Mouse (Mus musculus) hindbrain, embryonic 14.5 days (tissue): ENCODE data around the gene Gm20594. TPM values are rescaled to one million over a fixed set of nuclear protein-coding genes. Genes with fewer than 3 reads are reported as not detected.

Experiments used
- ATAC-seq: fragments of 200-750 bp; cut with Nextera tagmentation; 2 replicates; pipeline ENCODE4 v1.8.0; 2017; ENCODE audit warnings: moderate number of reproducible peaks, mild to moderate bottlenecking, moderate TSS enrichment, moderate library complexity; ENCODE audit not compliant: low FRiP score
- DNase-seq: peaks from one replicate; pipeline ENCODE4 v3.0.0-alpha.2; 2015; ENCODE audit warnings: low spot score
- H3K27ac ChIP-seq: fragments of 300-500 bp; sonication (generic); 2 replicates; pipeline ENCODE4 v1.5.1; 2014; ENCODE audit warnings: mild to moderate bottlenecking, moderate library complexity
- H3K27me3 ChIP-seq: fragments of 300-500 bp; sonication (generic); 2 replicates; pipeline ENCODE4 v1.6.1; 2014; ENCODE audit warnings: mild to moderate bottlenecking, low read length, mixed read lengths; ENCODE audit not compliant: control insufficient read depth, insufficient read depth
- H3K36me3 ChIP-seq: fragments of 300-500 bp; sonication (generic); replicated peaks from 2 replicates; pipeline ENCODE4 v1.6.1; 2014; ENCODE audit not compliant: control insufficient read depth, insufficient read depth
- H3K4me1 ChIP-seq: fragments of 300-500 bp; sonication (generic); replicated peaks from 2 replicates; pipeline ENCODE4 v1.6.1; 2014; ENCODE audit warnings: antibody characterized with exemption, low read length, mixed read lengths; ENCODE audit not compliant: control insufficient read depth, insufficient read depth
- H3K4me2 ChIP-seq: fragments of 300-500 bp; sonication (generic); replicated peaks from 2 replicates; pipeline ENCODE4 v1.6.1; 2014; ENCODE audit warnings: mild to moderate bottlenecking, moderate library complexity
- H3K4me3 ChIP-seq: fragments of 300-500 bp; sonication (generic); replicated peaks from 2 replicates; pipeline ENCODE4 v1.5.1; 2014; ENCODE audit warnings: mild to moderate bottlenecking, low read length
- H3K9ac ChIP-seq: fragments of 300-500 bp; sonication (generic); 2 replicates; pipeline ENCODE4 v1.6.1; 2014
- H3K9me3 ChIP-seq: fragments of 300-500 bp; sonication (generic); 2 replicates; pipeline ENCODE4 v1.6.1; 2016; ENCODE audit warnings: low read length; ENCODE audit not compliant: control insufficient read depth
- WGBS: fragments of 180-500 bp; shearing (Covaris S2); extraction: QIAGEN DNeasy Blood & Tissue Kit; methylation state at CpG from one replicate; pipeline ENCODE4 v1.1.7; 2014; 5-methylcytosine and 5-hydroxymethylcytosine counted together
- polyA plus RNA-seq: library from polyadenylated mRNA; unstranded; fragments of >200 nt; fragmentation: Nextera tagmentation; extraction: Ambion mirVana; gene quantifications from 2 replicates; pipeline ENCODE4 v1.2.1, GENCODE M21; 2014

The Gm20594 gene
- polyA plus RNA-seq, result not detected in 2 replicates

DNA sequence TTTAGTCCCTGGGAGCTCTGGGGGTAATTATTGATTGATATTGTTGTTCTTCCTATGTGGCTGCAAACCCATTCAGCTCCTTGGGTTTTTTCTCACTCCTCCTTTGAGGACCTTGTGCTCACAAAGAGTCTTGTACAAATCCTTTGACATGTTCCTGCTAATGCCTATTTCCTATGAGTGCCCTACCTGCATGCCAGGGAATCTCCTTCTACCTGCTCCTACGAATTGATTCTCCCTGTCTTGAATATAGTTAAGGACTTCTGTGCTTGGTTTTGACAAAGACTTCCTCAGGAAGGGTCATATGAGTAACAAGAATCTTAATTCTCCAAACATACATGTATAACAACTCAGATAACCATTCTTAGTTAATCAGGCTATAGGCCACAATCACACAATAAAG lies at the start of gene Gm20594:
Gm20594 (plus strand) TSS at position 301 of the 400 bp plus-strand sequence.
- Histone ChIP-seq H3K4me2 (no peak within 1 kb of the TSS), H3K27me3 (no peaks in the 10 kb centered on the region), H3K9ac (no peak within 1 kb of the TSS), H3K9me3 (no peaks in the 10 kb centered on the region), H3K4me1 (no peaks in the 10 kb centered on the region), H3K4me3 (no peak within 1 kb of the TSS), H3K36me3 (no peaks in the 10 kb centered on the region), H3K27ac (no peak within 1 kb of the TSS)
- DNase-seq (no peak), ATAC-seq (no peak)
- WGBS, result 74% methylated on average over 1 of the region's 1 CpGs

DNA sequence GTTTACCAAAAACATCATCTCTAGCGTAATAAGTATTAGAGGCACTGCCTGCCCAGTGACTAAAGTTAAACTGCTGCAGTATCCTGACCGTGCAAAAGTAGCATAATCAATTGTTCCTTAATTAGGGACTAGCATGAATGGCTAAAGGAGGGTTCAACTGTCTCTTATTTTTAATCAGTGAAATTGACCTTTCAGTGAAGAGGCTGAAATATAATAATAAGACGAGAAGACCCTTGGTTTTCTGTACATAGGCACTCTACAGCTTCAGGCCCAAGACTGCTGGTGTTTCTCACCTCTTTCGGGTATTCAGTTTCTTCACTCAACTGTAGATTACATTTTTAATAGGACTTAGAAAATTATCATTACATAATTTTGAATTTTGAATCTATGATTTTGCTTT lies 398 bp downstream of the Gm20594 start:
- no peaks in the 10 kb centered on the region for H3K27me3 ChIP-seq
- H3K27ac ChIP-seq, result no peak overlapping the region
- peak; percentile 77; the same call in 1 of the 2 replicates for ATAC-seq
- no peak overlapping the region for H3K9ac ChIP-seq
- no peaks in the 10 kb centered on the region for H3K4me1 ChIP-seq
- no peak overlapping the region for H3K4me3 ChIP-seq
- no peaks in the 10 kb centered on the region for H3K36me3 ChIP-seq
- H3K9me3 ChIP-seq, result no peaks in the 10 kb centered on the region
- DNase-seq, result no peak
- no peak overlapping the region for H3K4me2 ChIP-seq
- 85% methylated on average over 4 of the region's 4 CpGs for WGBS

DNA sequence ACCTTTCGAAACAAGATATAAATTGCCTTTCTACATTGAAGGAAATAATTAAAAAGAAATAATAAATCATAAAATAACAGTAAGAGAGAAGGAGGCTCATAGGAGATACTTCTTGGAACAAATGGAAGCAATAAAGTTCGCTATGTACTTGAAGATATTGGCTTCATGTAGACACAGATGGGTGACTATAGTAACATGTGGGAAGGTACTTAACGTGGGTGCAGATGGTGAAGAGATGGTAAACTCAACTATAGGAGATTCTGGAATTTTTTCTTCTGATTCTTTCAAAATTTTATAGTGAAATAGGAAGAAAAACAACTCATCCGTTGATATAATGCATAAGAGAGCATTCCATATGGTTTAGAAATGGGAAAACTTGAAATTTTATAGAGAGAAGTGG lies 16.1 kb downstream of the Gm20594 start:
- ATAC-seq (no peak), DNase-seq (no peak)
- H3K9ac ChIP-seq, result no peak overlapping the region
- H3K4me3 ChIP-seq, result no peak overlapping the region
- H3K4me2 ChIP-seq, result no peak overlapping the region
- no peaks in the 10 kb centered on the region for H3K4me1 ChIP-seq
- H3K27ac ChIP-seq, result no peak overlapping the region
- H3K27me3 ChIP-seq, result no peaks in the 10 kb centered on the region
- 87% methylated on average over 4 of the region's 4 CpGs for WGBS
- H3K9me3 ChIP-seq, result no peaks in the 10 kb centered on the region
- H3K36me3 ChIP-seq, result no peaks in the 10 kb centered on the region

DNA sequence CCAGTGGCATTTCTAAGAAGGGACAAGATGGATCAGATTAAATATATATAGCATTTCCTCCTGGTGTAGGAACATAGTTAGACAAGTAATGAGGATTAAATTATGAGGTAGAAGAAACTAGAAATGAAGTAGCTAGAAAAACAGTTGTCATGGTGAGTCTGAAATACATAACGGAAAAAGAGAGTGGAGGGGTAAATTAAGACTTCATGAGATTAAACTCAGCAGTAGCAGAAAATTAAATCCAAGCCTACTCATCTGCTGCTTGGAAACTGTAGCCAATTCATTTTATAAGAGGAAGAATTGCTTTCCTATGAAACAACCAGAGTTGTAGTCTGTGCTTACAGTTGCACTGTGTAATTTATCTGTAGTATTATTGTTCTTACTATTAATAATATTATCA lies 29.1 kb downstream of the Gm20594 start:
- no peak overlapping the region for H3K27ac ChIP-seq
- no peak overlapping the region for H3K4me2 ChIP-seq
- H3K27me3 ChIP-seq, result no peaks in the 10 kb centered on the region
- H3K9ac ChIP-seq, result no peak overlapping the region
- no peak overlapping the region for H3K4me3 ChIP-seq
- H3K36me3 ChIP-seq, result no peaks in the 10 kb centered on the region
- no peaks in the 10 kb centered on the region for H3K9me3 ChIP-seq
- no peak for ATAC-seq
- no peak for DNase-seq
- 74% methylated on average over 1 of the region's 1 CpGs for WGBS
- no peaks in the 10 kb centered on the region for H3K4me1 ChIP-seq

Other genes starting within 250 kb of the Gm20594 start
- 16.8 and 20.2 TPM in 2 replicates for gene Lrrtm4, start 201.0 kb downstream of the Gm20594 start, polyA plus RNA-seq